19 mouse cellular contexts compared by ENCODE assay signal in the genomic region with DNA sequence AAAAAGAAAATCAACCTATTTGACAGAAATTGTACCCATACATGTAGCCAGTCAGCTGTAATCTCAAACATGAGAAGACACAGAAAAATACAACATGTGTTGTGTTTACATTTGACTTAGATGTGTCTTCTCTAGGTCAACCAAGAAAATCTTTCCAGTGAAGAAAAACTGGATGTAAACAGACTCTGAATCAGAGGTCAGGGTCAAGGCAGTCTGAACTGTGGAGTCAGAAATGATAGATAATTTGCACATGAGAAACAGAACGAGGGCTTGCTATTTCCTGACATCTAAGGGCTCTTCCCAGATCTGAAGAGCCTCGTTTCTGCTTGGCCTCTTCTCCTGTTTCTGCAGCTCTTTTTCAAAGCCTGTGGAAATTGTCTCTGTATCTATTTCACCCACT.
"Had no signal": no experiment of that assay in that cellular context is flagged by ENCODE, and none has a peak within 500 bp of the region (broad histone marks: within the 10 kb centered on the region; RNA-seq: fewer than 3 reads in every experiment).

No protein-coding gene starts in this region.

- H3K4me2 ChIP-seq: kidney, embryonic 15.5 days; limb, embryonic 12.5 days; limb, embryonic 15.5 days; liver, embryonic 12.5 days; liver, embryonic 15.5 days; midbrain, embryonic 13.5 days; neural tube, embryonic 13.5 days had no signal

- H3K9ac ChIP-seq: kidney, embryonic 15.5 days; limb, embryonic 12.5 days; limb, embryonic 15.5 days; liver, embryonic 12.5 days; liver, embryonic 15.5 days; midbrain, embryonic 13.5 days; neural tube, embryonic 13.5 days had no signal

- H3K4me3 ChIP-seq: kidney, embryonic 15.5 days; limb, embryonic 12.5 days; limb, embryonic 15.5 days; liver, embryonic 12.5 days; liver, embryonic 15.5 days; megakaryocyte, embryonic 14.5 days; midbrain, embryonic 10.5 days; midbrain, embryonic 13.5 days; myocyte; neural tube, embryonic 13.5 days had no signal

- ATAC-seq: intestine, postnatal 0 days; liver, embryonic 12.5 days; midbrain, embryonic 13.5 days; midbrain, embryonic 16.5 days had no signal

- H3K36me3 ChIP-seq: kidney, embryonic 15.5 days; limb, embryonic 12.5 days; limb, embryonic 15.5 days; liver, embryonic 12.5 days; liver, embryonic 15.5 days; midbrain, embryonic 10.5 days; midbrain, embryonic 13.5 days; neural tube, embryonic 13.5 days had no signal

- H3K27me3 ChIP-seq: kidney, embryonic 15.5 days; limb, embryonic 12.5 days; limb, embryonic 15.5 days; liver, embryonic 12.5 days; liver, embryonic 15.5 days; megakaryocyte, embryonic 14.5 days; midbrain, embryonic 13.5 days; neural tube, embryonic 13.5 days had no signal

- H3K27ac ChIP-seq: kidney, embryonic 15.5 days; limb, embryonic 12.5 days; limb, embryonic 15.5 days; liver, embryonic 12.5 days; liver, embryonic 15.5 days; midbrain, embryonic 10.5 days; midbrain, embryonic 13.5 days; neural tube, embryonic 13.5 days had no signal

- H3K9me3 ChIP-seq: kidney, embryonic 15.5 days; limb, embryonic 12.5 days; limb, embryonic 15.5 days; liver, embryonic 12.5 days; liver, embryonic 15.5 days; megakaryocyte, embryonic 14.5 days; midbrain, embryonic 10.5 days; midbrain, embryonic 13.5 days; neural tube, embryonic 13.5 days had no signal

- H3K4me1 ChIP-seq: kidney, embryonic 15.5 days; limb, embryonic 12.5 days; limb, embryonic 15.5 days; liver, embryonic 12.5 days; liver, embryonic 15.5 days; megakaryocyte, embryonic 14.5 days; midbrain, embryonic 10.5 days; midbrain, embryonic 13.5 days; neural tube, embryonic 13.5 days had no signal

- DNase-seq: kidney, adult 8-10 months; kidney, postnatal 14 days; kidney, postnatal 4 days; left cerebral cortex, postnatal 4 days; retina, postnatal 1 day; thymus, adult 18-20 months; thymus, postnatal 36 days had no signal
